Mouse (Mus musculus): ENCODE data around the gene Gne.

The Gne gene

DNA sequence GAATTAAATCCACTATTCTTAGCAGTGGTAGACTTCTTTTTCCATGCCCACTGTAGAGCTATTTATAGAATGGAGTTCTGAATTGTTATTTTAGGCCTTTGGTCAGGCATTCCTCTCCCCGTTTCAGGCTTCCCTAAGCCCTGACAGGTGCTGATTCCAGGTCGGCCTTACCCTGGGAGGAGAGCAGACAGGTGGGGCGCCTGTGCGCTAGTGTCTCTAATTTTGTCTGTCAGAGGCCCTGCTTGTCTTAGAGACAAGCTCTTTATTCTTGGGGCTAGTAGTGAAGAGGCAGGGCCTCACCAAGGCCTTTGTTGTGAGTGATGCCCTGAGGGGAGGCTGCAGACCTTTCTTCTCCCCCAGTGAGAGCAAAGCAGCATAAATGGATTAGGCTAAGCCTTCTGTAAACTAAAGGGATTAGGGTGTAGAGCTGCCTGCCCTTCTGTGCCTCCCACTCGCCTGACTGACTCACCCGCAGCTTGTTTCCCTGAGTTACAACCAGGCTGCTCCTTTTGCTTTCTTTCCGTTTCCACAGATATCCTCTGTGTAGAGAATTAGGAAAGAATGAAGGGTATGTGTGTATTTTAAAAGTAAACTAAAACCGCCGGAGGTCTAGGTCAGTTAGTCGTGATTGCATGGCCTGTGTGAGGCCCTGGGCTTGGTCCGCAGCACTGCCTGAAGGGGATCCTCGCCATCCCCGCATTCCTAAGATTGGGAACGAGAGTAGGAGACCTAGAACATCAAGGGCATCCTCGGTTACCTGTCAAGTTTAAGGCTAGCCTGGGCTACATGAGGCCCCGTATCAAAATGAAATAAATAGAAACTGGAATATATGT is 55.5 kb downstream of the Gne start:
- in situ Hi-C loops (cut with MboI; ENCODE audit: low sequenced_read_pairs): no loop called here

DNA sequence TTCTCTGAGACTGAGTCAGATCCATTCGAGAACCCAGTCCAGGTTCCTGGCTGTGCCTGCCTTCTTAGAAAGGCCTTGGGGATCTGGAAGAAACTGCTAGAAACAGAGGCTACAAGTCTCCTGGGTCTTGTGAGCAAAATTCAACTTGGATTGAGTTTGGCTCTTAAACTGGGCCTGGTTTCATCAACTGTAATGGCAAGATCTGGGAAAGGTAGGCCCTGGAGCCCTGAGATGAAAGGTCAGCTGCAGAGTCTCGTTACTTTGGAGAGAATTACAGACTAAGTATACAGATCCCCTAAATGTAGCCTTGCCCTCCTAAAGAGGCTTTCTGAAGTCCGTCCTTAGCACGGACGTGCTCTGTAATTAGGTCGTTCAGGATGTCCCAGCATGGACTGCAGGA is 58.4 kb downstream of the Gne start:
- in situ Hi-C loops (cut with MboI; ENCODE audit: low sequenced_read_pairs): no loop called here

DNA sequence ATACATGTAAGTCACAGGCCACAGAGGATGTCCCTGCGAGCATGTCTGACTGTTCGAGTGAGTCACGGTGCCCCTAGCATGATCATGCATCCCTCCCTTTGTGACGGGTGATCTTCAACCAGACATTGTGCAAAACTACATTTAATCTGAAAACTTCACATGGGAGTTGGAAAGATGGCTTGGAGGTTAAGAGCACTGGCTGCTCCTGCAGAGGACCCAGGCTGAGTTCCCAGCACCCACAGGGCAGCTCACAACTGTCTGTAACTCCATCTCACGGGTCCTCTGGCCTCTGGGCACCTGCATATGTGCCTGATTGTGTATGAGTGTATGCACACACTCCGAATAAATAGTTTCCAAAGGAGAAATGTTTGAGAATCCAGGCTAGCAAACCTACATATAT is 59.7 kb downstream of the Gne start:
- in situ Hi-C loops (cut with MboI; ENCODE audit: low sequenced_read_pairs): no loop called here

DNA sequence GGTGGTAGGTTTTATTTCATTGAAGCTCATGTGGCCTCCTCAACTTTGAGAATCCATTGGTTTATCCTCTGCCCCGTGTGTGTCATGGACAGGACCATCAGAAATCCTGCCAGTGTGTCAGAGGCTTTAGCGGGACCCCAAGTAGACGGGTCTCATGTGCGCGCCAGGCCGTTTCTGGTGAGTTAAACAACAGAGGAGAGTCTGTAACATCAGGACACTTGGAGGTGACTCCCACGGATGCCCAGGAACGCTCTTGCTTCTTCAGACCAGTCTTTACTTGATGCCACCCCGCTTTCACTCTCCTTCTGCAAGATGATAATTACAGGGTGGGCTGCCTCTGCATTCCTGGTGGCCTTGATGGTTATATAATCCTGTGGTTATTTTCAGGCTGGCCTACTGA is 60.3 kb downstream of the Gne start:
- in situ Hi-C loops (cut with MboI; ENCODE audit: low sequenced_read_pairs): no loop called here

DNA sequence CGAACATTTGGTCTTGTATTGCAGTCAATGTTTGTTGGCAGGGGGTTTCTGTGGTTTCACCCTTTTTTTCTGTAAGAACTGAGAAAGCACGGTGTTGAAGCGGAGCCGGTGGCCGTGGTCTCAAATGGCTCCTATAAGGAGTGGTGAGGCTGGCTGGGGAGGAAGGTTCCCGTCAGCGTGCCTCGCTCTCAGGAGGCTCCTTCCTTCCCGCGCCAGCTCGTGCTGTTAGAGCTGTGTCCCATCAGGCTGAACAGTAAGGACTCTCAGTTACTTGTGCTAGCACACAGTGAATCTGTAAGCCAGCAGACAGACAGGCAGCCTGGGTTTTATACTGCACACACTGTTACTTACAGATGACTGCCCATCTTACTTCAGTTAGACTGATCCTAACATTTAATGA is 61.2 kb downstream of the Gne start:
- in situ Hi-C loops (cut with MboI; ENCODE audit: low sequenced_read_pairs): no loop called here

DNA sequence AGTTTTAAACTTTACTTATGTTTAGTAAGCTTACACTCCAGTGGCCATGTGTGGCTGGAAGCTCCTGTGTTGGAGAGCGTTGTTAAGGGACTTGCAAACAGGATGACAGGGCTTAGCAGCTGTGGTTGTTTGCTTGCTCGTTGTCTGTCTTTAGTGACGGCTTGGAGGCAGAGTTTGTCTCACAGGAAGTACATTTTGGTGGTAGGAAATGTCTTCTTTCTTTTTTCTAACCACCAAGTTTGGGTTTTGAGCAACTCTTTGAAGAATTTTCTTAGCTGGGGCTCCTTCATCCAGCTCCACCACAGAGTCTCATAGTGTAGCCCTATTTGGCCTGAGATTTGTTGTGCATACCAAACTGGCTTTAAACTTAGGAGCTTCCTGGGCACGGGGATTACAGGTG is 61.7 kb downstream of the Gne start:
- in situ Hi-C loops (cut with MboI; ENCODE audit: low sequenced_read_pairs): no loop called here

DNA sequence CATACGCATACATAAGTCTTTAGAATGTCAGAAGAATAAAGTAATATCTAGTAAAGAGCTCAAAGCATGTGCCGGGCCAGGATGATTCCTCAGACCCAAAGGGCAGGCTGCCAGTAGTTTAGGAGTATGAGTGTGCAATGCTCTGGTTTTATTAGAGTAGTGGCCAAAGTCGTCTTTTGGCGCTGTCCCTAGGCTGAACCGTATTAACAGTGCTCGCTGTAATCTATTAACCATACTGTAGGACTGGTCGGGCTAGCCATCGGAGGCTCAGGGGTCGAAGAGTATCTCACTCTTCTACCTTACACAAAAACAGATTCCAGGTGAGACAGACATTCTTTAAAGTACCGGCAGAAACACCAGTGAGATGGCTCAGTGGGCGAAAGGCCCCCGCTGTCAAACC is 67.2 kb downstream of the Gne start:
- in situ Hi-C loops (cut with MboI; ENCODE audit: low sequenced_read_pairs): no loop called here

DNA sequence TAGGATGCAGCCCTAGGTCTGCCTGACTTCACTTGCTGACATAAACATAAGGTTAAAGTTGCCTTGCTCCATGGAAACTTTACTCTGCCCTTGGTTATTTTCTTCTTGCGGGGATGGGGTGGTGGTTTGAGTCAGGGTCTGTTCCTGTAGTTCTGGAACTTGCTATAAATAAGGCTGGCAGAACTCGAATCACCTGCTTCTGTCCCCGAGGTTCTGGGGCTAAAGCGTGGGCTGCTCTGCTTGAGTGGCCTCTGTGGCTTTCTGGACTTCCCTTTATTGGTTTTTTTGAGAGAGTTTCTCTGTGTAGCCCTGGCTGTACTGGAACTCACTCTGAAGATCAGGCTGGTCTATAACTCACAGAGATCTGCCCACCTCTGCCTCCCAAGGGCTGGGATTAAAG is 67.9 kb downstream of the Gne start:
- in situ Hi-C loops (cut with MboI; ENCODE audit: low sequenced_read_pairs): no loop called here

DNA sequence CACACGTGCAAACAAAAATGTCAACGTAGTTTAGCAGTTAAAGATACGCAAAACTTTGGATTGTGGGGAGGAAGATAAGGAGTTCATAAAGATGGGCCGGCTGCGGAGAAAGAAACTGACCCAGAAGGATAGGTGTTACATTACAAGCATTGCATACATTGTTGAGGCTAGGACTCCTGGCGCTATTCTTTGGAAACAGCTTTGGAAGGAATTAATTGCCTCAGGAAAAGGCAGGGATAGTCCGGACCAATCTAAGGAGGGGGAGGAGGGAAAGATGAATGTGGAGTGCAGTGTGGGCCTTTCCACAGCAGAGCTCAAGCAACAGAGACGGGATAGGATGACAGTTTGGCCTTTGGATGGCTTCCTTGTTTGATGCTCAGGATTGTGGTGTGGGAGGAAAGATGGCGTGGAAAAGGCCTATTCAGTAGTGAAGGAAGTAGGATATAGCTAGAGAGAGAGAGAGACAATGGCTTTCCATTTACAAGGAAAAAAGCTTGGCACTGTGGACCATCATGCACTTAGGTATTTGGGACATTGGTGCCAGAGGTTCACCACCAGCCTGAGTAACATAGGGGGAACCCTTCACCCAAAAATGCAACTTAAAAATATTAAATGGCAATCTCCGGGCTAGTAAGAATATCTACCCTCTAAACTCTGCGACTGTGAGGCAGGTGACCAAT is 70.4 kb downstream of the Gne start:
- in situ Hi-C loops (cut with MboI; ENCODE audit: low sequenced_read_pairs): no loop called here

DNA sequence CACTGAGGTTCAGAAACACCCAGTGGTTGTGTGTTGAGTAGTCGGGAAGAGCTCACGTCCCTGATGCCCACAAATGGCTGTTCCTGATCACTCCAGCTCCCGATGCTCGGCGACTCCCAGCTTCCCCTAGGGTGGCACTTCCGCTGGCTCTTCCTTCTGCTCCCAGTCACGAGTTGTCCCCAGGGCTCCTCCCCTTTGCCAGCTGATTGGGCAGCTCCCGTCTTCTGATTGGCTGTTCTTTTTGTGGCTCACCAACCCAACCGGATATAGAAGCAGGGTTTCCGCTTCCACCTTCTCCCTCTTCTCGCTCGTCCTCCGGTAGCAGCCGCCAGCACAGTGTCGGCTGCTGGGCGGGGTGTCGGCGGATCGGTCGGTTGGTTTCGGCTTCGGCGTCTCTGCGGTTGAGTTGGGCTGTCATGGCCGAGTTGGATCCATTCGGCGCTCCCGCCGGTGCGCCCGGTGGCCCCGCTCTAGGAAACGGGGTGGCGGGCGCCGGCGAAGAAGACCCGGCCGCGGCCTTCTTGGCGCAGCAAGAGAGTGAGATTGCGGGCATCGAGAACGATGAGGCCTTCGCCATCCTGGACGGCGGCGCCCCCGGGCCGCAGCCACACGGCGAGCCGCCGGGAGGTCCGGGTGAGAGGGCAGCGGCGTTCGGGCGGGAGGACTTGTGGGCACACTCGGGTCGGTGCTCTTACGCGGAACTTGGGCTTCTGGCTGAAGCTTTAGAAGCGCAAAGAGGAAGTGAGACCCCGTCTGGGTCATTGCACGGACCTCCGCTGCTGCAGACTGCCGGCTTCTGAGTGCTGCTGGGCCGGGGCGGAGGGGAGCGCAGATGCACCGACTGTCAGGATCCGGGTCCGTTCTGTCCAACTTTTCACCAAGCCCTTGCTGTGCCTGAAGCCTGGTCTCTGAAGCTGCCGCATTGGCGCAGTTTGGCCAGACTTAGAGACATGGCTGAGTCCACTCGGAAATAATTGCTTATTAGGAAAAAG is 71.3 kb downstream of the Gne start:
- in situ Hi-C loops (cut with MboI; ENCODE audit: low sequenced_read_pairs): no loop called here

DNA sequence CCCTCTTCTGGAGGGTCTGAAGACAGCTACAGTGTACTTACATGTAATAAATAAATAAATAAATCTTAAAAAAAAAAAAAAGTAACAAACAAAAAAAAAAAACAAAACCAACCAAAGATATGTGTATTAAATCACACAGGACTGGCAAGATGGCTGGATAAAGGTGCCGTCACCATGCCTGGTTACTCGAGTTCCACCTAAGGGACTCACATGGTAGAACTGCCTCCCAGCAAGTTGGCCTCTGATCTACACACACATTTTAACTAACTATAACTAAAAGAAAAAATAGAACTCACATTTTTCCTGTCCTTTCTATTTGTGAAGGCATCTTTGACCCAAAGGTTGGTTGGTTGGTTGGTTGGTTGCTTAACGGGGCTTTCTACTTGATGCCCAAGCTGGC is 72.2 kb downstream of the Gne start:
- in situ Hi-C loops (cut with MboI; ENCODE audit: low sequenced_read_pairs): no loop called here

DNA sequence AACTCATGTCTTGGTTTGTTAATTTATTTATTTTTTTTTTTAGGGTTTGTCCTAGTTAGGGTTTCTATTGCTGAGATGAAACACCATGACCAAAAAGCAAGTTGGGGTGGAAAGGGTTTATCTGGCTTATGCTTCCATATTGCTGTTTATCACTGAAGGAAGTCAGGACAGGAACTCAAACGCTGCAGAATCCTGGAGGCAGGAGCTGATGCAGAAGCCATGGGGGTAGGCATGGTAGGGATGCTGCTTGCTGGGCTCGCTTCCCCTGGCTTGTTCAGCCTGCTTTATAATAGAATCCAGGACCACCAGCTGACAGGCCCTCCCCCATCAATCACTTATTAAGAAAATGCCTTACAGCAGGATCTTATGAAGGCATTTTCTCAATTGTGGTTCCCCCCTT is 73.1 kb downstream of the Gne start:
- in situ Hi-C loops (cut with MboI; ENCODE audit: low sequenced_read_pairs): no loop called here

DNA sequence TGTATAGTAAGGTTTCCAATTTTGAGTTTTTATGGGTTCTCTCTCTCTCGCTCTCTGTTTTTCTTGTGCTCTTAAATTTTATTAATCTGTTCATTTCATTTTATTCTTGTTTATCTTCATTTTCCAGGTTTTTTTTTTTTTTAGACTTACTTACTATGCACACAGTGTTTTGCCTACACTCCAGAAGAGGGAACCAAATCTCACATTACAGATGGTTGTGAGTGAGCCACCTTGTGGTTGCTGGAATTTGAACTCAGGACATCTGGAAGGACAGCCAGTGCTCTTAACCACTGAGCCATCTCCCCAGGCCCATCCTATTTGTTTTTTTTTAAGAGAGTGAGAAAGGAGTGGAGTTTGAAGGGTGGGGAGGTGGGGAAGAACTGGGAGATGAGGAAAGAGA is 73.8 kb downstream of the Gne start:
- in situ Hi-C loops (cut with MboI; ENCODE audit: low sequenced_read_pairs): no loop called here

DNA sequence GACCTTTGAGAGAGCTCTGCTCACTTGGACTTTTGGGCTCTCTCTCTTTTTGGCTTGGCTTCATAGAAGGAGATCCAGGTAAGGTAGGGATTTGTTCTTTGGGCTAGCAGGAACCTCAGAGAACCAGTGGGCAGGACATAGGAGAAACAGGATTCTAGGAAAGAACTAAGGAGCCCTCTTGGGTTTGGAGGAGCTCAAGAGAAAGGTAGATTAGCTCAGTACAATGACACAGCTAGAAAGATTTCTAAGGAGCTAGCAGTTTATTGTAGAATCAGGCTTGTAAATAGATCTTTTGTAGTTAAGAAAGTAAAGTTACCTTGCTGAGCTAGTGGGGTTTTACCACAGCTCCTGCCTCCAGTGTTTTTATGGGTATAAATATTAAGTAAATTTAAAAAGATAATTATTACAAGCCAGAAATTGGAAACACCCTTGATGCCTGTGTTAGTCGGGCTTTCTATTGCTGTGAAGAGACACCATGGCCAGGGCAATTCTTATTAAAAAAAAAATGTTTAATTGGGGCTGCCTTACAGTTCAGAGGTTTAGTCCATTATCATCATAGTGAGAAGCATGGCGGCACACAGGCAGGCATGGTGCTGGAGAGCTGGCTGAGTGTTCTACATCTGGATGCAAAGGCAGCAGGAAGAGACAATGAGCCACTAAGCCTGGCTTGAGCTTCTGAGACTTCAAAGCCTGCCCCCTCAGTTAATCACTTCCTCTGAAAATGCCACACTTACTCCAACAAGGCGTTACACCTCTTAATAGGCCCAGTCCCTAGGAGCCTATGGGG is 79.2 kb downstream of the Gne start:
- in situ Hi-C loops (cut with MboI; ENCODE audit: low sequenced_read_pairs): no loop called here

DNA sequence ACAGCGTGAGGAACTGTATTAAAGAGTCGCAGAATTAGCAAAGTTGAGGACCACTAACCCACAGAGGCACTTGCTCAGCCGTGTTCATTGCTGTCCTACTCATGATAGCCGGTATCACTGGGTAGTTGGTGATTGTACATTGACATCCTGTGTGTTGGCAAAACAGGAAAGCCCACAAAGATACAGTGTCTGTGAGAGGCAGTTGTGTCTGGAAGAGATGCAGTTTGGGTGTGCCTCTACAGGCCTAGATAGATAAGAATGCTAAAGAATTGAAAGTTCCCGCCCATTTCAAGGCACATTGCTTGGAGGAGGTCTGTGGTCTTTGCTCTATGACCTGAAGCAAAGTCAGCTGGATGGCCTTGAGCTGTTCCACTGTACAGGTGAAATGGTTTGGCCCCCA is 79.9 kb downstream of the Gne start, which contains the start of gene Clta:
Clta (plus strand) TSS at position 327 of the 400 bp plus-strand sequence.
- in situ Hi-C loops (cut with MboI; ENCODE audit: low sequenced_read_pairs): no loop called here

DNA sequence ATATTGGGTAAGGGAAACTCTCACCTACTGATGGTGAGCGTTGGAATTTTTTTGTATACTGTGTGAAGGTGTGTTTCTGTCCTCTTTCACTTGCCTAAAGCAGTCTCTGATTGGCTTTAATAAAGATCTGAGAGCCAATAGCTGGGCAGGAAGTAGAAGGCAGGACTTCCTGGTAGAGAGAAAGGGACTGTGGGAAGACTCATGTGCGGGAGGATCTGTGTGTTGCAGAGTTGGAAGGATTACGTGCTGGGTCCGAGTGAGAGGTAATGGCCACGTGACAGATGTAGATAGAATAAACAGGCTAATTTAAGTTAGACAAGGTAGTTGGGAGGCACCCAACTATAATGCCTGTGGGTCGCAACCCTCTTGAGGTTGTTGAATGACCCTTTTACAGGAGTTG is 80.4 kb downstream of the Gne start:
- in situ Hi-C loops (cut with MboI; ENCODE audit: low sequenced_read_pairs): no loop called here

DNA sequence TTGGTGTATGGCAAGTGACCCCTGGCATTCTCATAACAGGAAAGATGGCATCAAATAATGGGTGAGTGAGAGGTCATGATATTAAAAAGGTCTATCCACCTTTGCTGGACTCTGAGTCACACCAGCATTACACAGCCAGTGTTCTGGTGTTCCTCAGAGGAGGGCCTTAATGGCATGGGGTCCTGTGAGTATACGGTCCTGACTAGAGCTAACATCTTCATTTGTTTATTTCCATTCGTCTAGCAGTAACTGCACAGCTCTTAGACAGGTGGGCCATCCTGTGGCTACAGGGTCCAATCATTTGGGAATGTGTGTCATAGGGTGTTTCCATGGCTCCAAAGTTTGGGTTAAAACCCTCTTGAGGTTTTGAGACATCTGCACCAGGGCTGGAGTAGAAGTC is 89.6 kb downstream of the Gne start:
- in situ Hi-C loops (cut with MboI; ENCODE audit: low sequenced_read_pairs): loop anchor here (25.0 kb wide), 1 partner anchor 257 kb away; the partner anchor contains the start of genes Hrct1 and Spaar

DNA sequence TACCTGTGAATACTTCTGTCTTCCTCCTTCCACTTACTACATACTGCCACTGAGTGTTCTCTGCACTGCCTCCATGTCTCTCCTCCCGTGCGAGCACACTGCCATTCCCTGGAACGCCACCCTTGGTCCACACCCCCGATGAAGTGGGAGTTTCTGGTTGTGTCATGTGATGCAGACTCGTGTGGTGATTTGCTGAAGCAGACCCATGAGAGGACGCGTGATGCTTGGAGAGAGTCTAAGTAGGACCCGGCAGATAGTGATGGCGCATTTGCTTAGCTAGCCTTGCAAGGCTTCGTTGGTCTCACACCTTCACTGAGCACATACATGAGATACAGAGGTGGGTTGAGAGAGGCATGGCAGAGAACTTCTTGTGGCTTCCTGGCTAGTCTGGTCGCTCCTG is 90.9 kb downstream of the Gne start:
- in situ Hi-C loops (cut with MboI; ENCODE audit: low sequenced_read_pairs): loop anchor here (25.0 kb wide), 1 partner anchor 256 kb away; the partner anchor contains the start of genes Hrct1 and Spaar

DNA sequence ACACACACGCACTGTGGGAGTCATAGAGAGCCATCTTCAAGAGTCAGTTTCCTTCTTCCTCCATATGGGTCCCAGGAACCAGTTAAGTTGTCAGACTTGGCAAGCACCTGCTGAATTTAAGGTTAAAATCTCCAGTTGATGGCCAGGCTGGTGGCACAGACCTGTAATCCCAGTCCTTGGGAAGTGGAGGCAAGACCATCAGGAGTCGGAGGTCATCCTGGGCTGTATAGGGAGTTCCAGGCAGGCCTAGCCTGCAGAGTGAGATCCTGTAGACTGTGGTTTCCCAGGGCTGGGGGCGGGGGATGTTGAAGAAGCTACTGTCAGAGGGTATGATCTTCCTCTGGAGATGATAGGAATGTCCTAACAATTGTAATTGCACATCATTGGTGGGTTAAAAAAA is 95.0 kb downstream of the Gne start:
- in situ Hi-C loops (cut with MboI; ENCODE audit: low sequenced_read_pairs): loop anchor here (5.0 to 25.0 kb wide), 2 partner anchors 67 to 252 kb away; partner anchors contain the start of genes Hrct1 and Spaar

DNA sequence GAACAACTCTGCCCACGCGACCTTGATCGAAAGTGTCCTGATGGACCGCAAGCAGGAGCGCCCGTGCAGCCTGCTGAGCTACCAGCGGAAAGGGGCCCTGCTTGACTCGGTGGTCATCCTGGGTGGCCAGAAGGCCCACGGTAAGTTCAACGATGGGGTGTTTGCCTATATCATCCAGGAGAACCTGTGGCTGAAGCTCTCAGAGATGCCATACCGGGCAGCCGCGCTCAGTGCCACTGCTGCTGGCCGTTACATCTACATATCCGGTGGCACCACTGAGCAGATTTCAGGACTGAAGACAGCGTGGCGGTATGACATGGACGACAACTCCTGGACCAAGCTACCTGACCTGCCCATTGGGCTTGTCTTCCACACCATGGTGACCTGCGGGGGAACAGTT is 99.7 kb downstream of the Gne start:
- in situ Hi-C loops (cut with MboI; ENCODE audit: low sequenced_read_pairs): loop anchor here (25.0 kb wide), 1 partner anchor 247 kb away; the partner anchor contains the start of genes Hrct1 and Spaar

Data from CH12F3 (cell line).